Mouse (Mus musculus) liver, postnatal 0 days (tissue): ENCODE measurements at regions not wholly inside any gene's neighbourhood (a gene's known extent, or its start where the extent isn't known, plus 50 kb on each side); places are given as distances from the start of the nearest gene placed in this dataset.

Source experiments
- CTCF ChIP-seq: sonication (generic); IDR thresholded peaks from 2 replicates; pipeline ENCODE4 v1.5.1; 2016; ENCODE audit warnings: antibody characterized with exemption, low read depth
- EP300 ChIP-seq: IDR thresholded peaks from 2 replicates; pipeline ENCODE4 v1.6.1; 2016; ENCODE audit warnings: antibody characterized with exemption, low read depth, mild to moderate bottlenecking

DNA sequence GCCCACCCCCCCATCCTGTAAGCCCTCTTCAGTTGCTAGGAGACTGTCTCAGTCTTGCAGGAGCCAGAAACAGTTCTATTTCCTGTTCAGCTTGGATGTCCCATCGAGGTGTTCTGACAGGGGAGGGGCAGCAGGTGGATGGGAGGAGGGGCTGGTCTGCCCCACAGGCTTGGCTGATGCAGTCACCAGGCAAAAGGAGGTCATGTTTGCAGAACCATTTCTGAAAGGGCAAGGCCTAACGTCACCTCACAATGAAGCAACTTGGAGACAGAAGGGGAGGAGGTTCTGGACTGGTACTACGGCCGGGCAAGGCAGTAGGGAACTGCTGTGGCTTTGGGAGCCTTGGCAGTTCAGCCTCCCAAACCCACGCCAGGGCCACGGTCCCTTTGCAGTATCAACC is 59.1 kb downstream of the Cryaa start:
- TF ChIP-seq CTCF, result no peak
- TF ChIP-seq EP300, result no peak
